Mouse (Mus musculus) thymus, postnatal 14 days (tissue): ENCODE results near the gene Nme1.
"Not testable (repeated sequence)": the region's sequence is repeated elsewhere in the genome, so short reads cannot be mapped to it uniquely, and the experiment has no call there.

ENCODE experiments used
- DNase-seq: peaks from one replicate; pipeline ENCODE4 v3.0.0; 2021

Nme1 gene

GRCm38 (mm10) chr11:93963013-93963412 lies 5.3 kb downstream of the Nme1 start:
- DNase-seq = no peak

DNA sequence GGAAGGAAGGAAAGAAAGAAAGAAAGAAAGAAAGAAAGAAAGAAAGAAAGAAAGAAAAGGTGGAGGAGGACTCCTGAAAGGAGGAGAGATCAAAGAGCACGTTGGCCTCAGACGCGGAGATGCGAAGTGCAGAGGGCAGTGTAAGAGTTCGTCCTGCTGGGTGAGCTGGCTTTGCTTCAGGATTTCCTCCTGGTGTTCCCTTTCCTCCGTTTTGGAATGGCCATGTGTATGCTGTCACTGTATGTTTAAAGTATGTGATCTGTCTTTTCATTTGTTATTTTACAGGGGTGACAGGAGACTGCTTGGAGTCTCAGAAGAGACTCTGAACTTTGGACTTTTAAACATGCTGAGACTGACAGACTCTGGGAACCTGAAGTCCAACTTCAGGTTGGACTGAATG lies 6.8 kb downstream of the Nme1 start:
- DNase-seq = no peak

GRCm38 (mm10) chr11:93957746-93958145 lies 10.6 kb downstream of the Nme1 start:
- no peak for DNase-seq

GRCm38 (mm10) chr11:93957031-93957555 lies 11.2 kb downstream of the Nme1 start:
- no peak for DNase-seq

GRCm38 (mm10) chr11:93956159-93956558 lies 12.2 kb downstream of the Nme1 start, which contains the start of gene Nme2:
Gene Nme2, minus strand, starts transcription at chr11:93956259.
- DNase-seq = no peak

GRCm38 (mm10) chr11:93955256-93956150 lies 12.8 kb downstream of the Nme1 start:
- DNase-seq = peak; percentile 95

DNA sequence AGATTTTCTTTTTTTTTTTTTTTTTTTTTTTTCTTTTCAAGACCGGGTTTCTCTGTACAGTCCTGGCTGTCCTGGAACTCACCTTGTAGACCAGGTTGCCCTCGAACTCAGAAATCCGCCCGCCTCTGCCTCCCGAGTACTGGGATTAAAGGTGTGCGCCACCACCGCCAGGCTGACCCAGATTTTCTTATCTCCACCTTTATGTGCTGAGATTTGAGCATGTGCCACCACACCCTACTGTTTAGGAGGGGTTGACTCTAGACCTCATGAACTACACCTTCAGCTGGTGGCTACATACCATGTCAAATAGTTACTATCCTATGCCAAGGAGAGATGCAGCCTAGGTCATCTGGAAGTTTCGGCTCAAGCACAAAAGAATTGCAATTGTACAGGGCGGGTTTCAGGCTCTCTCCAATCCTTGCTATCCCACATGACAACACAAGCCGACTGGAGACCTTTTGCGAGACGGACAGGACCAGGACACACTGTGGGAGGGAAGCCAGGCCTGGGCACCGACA lies 13.5 kb downstream of the Nme1 start:
- no peak for DNase-seq

DNA sequence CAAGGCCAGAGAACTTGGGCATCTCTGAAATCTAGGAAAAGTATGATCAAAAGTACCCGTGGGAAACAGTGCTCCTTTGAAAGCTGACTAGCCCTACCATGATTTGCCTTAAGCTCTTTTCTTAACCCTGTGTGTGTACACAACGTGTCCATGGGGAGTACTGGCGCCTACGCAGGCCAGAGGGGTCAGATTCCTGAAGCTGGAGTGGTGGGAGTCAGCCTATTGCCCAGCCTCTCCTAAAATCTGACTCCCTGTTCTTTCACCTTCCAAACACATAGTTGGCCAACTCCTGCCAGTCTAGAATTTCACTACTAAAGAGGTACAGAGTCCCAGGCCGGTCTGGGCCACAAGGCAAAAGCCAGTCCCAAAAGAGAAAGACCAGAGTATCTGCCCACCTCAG lies 15.9 kb downstream of the Nme1 start:
- DNase-seq = no peak

DNA sequence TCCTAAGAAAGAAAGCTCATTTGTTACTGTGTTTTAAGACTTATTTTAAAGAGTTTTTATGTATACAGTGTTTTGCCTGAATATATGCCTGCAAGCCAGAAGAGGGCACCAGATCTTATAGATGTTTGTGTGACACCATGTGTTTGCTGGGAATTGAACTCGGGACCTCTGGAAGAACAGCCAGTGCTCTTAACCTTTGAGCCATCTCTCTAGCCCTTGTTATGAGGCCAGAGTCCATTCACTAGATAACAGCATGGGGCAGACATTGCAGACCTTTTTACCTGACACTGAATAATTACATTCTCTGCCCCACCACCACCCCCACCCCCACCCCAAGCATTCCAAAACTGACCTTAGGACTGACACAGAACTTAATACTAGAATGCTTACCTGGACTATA lies 18.3 kb downstream of the Nme1 start:
- DNase-seq = no peak

DNA sequence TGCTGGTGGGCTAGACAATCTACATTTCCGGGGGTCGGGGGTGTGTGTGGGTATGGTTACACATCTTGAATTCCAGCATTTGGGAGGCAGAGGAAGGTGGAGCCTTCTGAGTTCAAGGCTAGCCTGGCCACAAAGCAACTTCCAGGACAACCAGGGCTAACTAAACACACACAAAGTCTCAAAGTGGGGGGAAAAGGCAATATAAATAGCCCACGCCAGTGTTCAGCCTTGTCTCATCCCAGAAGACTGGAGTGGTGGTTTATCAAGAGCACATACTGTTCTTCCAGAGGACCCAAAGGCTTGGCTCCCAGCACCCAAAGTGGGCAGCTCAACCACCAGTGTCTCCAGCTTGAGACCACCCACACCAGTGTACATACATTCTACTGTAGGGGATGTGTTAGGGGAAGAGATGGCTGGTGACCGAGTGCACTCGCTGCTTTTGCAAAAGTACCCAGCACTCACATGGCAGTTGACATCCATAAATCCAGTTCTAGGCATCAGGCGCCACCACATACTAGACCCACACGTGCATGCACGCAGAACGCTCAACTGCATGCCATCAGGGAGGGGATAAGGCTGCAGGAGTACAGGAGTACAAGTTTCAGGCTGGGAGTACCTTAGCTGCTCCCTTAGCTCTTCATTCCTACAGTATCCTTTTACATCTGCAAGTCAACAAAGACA lies 19.3 kb downstream of the Nme1 start:
- no peak for DNase-seq

DNA sequence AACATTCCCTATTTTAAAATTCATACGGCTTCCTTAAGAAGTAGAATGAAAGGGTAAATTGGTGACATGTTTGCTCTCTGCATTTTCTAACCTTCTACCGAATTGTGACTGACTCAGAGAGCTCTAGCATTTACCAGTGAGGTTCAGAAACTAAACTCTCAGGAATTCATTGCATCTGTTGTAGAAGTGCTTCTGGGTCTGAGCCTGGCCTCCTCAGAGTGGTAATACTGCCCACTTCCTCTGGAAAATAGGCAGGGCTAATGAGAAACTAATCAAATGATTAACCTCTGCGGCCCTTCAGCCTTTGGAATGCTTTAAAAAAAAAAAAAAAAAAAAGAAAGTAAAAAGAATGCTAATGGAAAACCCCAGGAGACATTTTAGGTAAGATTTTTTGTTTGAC lies 23.3 kb downstream of the Nme1 start:
- no peak for DNase-seq

DNA sequence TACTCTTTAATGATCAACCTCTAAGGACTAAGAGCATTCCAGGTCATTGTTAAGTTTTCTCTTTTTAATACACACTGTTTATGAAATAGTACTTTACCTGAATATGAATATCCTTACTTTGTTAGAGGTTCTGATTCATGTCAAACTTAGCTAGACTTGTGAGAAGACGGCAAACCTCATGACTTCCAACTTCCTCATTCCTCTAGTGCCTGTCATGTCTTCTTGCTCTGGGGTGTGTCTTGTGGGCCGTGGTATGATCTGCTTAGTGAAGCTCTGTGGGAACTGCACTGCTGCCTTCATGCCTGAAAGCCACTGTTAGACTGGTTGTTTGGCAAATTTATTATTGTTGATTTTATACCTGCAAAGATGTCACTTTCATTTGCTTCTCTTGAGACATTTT lies 27.4 kb downstream of the Nme1 start:
- no peak for DNase-seq

GRCm38 (mm10) chr11:93929106-93929505 lies 39.2 kb downstream of the Nme1 start:
- DNase-seq = no peak

- DNase-seq = not testable (repeated sequence)
These were observed 53.3 kb downstream of the Nme1 start for GRCm38 (mm10) chr11:93915019-93915418.

GRCm38 (mm10) chr11:93911603-93912002 lies 56.7 kb downstream of the Nme1 start:
- no peak for DNase-seq

GRCm38 (mm10) chr11:93908829-93909228 lies 59.5 kb downstream of the Nme1 start:
- no peak for DNase-seq

- DNase-seq = no peak
These were observed 60.5 kb downstream of the Nme1 start for GRCm38 (mm10) chr11:93907839-93908238.
